Mouse (Mus musculus) ES-Bruce4 (cell line): Measurements from ENCODE around the gene Olfr707.
"Not testable (repeated sequence)": the region's sequence is repeated elsewhere in the genome, so short reads cannot be mapped to it uniquely, and the experiment has no call there.

Experiments used
- CTCF ChIP-seq: IDR thresholded peaks from one replicate; pipeline ENCODE4 v1.8.1; 2011; ENCODE audit warnings: low read depth, low read length
- POLR2A ChIP-seq: IDR thresholded peaks from one replicate; pipeline ENCODE4 v1.8.1; 2011; ENCODE audit warnings: low read length; ENCODE audit not compliant: insufficient read depth

GRCm38 (mm10) chr7:106920961-106921360 is 19.9 kb upstream of the Olfr707 start:
- TF ChIP-seq CTCF, POLR2A: not testable (repeated sequence)
